9 mouse cellular contexts compared by ENCODE assay signal in genomic region chr10:61275669-61276110, GRCm38 (mm10). TPM values are rescaled to one million over a fixed set of nuclear protein-coding genes. Genes with fewer than 3 reads are reported as not detected.
DNase-seq lines count a peak whose midpoint lies in the region; ATAC-seq lines count a peak whose summit lies in the region.
"Had no signal": no experiment of that assay in that cellular context is flagged by ENCODE, and none has a peak within 500 bp of the region (broad histone marks: within the 10 kb centered on the region; RNA-seq: fewer than 3 reads in every experiment).

No protein-coding gene starts in this region.

- DNase-seq in adrenal gland, adult 2 months: peak; percentile 25
- DNase-seq in adrenal gland, adult 18-20 months (ENCODE audit: low spot score in 2 of 2): no peak
- peak; percentile 64 for DNase-seq in CD4-positive, CD25-positive, alpha-beta regulatory T cell, adult 2 months (ENCODE audit: low read depth, low spot score)
- DNase-seq in cerebellum, postnatal 36 days: peak; percentile 30 to 42
- peak; percentile 55 for DNase-seq in neural tube, embryonic 10.5 days (ENCODE audit: extremely low spot score, low spot score)
- no peak for DNase-seq in urinary bladder, postnatal 25 days (ENCODE audit: low spot score)

- H3K27me3 ChIP-seq in limb, embryonic 15.5 days: no peaks in the 10 kb centered on the region

- no peak overlapping the region for H3K4me2 ChIP-seq in limb, embryonic 15.5 days

- H3K9me3 ChIP-seq in limb, embryonic 15.5 days: no peaks in the 10 kb centered on the region

- H3K9ac ChIP-seq in limb, embryonic 15.5 days: no peak overlapping the region

- H3K4me1 ChIP-seq in limb, embryonic 15.5 days: peaks cover 44% of the 10 kb centered on the region

- 8% methylated on average over 5 of the region's 5 CpGs for WGBS in limb, embryonic 15.5 days

- peak; percentile 85 to 93 for ATAC-seq in hematopoietic stem cell, adult 5-6 weeks (replicated peaks in 1 of 2; ENCODE audit: insufficient read depth in 1 of 2, low FRiP score in 2 of 2, low TSS enrichment in 1 of 2, low read depth in 1 of 2, poor library complexity in 2 of 2, severe bottlenecking in 2 of 2)
- ATAC-seq in limb, embryonic 15.5 days (ENCODE audit: insufficient number of reproducible peaks, low FRiP score, low TSS enrichment, low read depth): peak; percentile 19; the same call in 1 of the 2 replicates

- H3K36me3 ChIP-seq in limb, embryonic 15.5 days: no peaks in the 10 kb centered on the region
- H3K36me3 ChIP-seq: G1E had no signal

- H3K4me3 ChIP-seq in limb, embryonic 15.5 days: no peak overlapping the region

- H3K27ac ChIP-seq in limb, embryonic 15.5 days: no peak overlapping the region

RNA-seq across cellular contexts. Expression of gene Adamts14, which starts 2.5 kb away (rescaled TPM):
- total RNA-seq in adrenal gland, adult 2 months (2021): 1 to 10 TPM; 2.1 TPM
- 2.9 and 3.2 TPM in 2 replicates for polyA plus RNA-seq in adrenal gland, adult 2 months (2012; rRNA removed)
- 1 to 10 TPM; 1.9 to 2.3 TPM for total RNA-seq in adrenal gland, adult 18-20 months (2021)
- 0.10 and 0.19 TPM in 2 replicates for total RNA-seq in hematopoietic stem cell, adult 5-6 weeks (2017)
- polyA plus RNA-seq in limb, embryonic 15.5 days (2015; fragmentation: Nextera tagmentation; extraction: Ambion mirVana): 4.9 and 6.9 TPM in 2 replicates
- total RNA-seq: G1E had no signal
- polyA plus RNA-seq: G1E had no signal

RNA-seq across cellular contexts. Expression of gene Prf1, which starts 21.9 kb away (rescaled TPM):
- total RNA-seq in adrenal gland, adult 2 months (2021): under 1 TPM; 0.17 to 0.24 TPM
- 0.39 and 0.48 TPM in 2 replicates for polyA plus RNA-seq in adrenal gland, adult 2 months (2012; rRNA removed)
- under 1 TPM; 0.30 to 0.67 TPM for total RNA-seq in adrenal gland, adult 18-20 months (2021)
- 0.31 and 1.0 TPM in 2 replicates for total RNA-seq in hematopoietic stem cell, adult 5-6 weeks (2017)
- 0.09 TPM in 1 of 2 replicates, not detected in the other for polyA plus RNA-seq in limb, embryonic 15.5 days (2015; fragmentation: Nextera tagmentation; extraction: Ambion mirVana)
- polyA plus RNA-seq: G1E had no signal

Comparison
In these comparisons a context has a peak if more than half of its experiments do, and no peak if none do; other contexts are left out.
1. DNase-seq: peak in adrenal gland, adult 2 months (single experiment), CD4-positive, CD25-positive, alpha-beta regulatory T cell, adult 2 months (single experiment), cerebellum, postnatal 36 days (2 of 2) and neural tube, embryonic 10.5 days (single experiment); none in adrenal gland, adult 18-20 months (0 of 2) and urinary bladder, postnatal 25 days (single experiment).